Mouse (Mus musculus) liver, postnatal 0 days (tissue): ENCODE data around the gene Smad9. TPM values are rescaled to one million over a fixed set of nuclear protein-coding genes. Genes with fewer than 3 reads are reported as not detected.
"Not testable (repeated sequence)": the region's sequence is repeated elsewhere in the genome, so short reads cannot be mapped to it uniquely, and the experiment has no call there.

Experiments used
- ATAC-seq: fragments of 200-750 bp; cut with Nextera tagmentation; 2 replicates; pipeline ENCODE4 v1.8.0; 2017; ENCODE audit warnings: mild to moderate bottlenecking, moderate library complexity
- DNase-seq: peaks from one replicate; pipeline ENCODE4 v3.0.0-alpha.2; 2016
- H3K27ac ChIP-seq: fragments of 300-500 bp; sonication (generic); 2 replicates; pipeline ENCODE4 v1.5.1; 2014; ENCODE audit warnings: antibody characterized with exemption, moderate library complexity, mild to moderate bottlenecking, low read depth
- H3K27me3 ChIP-seq: fragments of 300-500 bp; sonication (generic); 2 replicates; pipeline ENCODE4 v1.6.1; 2014; ENCODE audit warnings: low read length, control low read depth, mixed read lengths; ENCODE audit not compliant: insufficient read depth
- H3K36me3 ChIP-seq: fragments of 300-500 bp; sonication (generic); replicated peaks from 2 replicates; pipeline ENCODE4 v1.6.1; 2014; ENCODE audit warnings: mild to moderate bottlenecking, control low read depth, low read length, moderate library complexity, mixed read lengths; ENCODE audit not compliant: insufficient read depth
- H3K4me1 ChIP-seq: fragments of 300-500 bp; sonication (generic); 2 replicates; pipeline ENCODE4 v1.6.1; 2014; ENCODE audit warnings: antibody characterized with exemption, mild to moderate bottlenecking, control low read depth; ENCODE audit not compliant: insufficient read depth
- H3K4me2 ChIP-seq: fragments of 300-500 bp; sonication (generic); 2 replicates; pipeline ENCODE4 v1.6.1; 2014; ENCODE audit warnings: low read depth, mild to moderate bottlenecking, low read length, moderate library complexity, mixed read lengths
- H3K4me3 ChIP-seq: fragments of 300-500 bp; sonication (generic); 2 replicates; pipeline ENCODE4 v1.5.1; 2014; ENCODE audit warnings: low read depth, low read length
- H3K9ac ChIP-seq: fragments of 300-500 bp; sonication (generic); replicated peaks from 2 replicates; pipeline ENCODE4 v1.6.1; 2014; ENCODE audit warnings: mild to moderate bottlenecking, moderate library complexity
- H3K9me3 ChIP-seq: fragments of 300-500 bp; sonication (generic); 2 replicates; pipeline ENCODE4 v1.6.1; 2016; ENCODE audit warnings: mild to moderate bottlenecking, control low read depth, low read length, mixed read lengths
- CTCF ChIP-seq: sonication (generic); IDR thresholded peaks from 2 replicates; pipeline ENCODE4 v1.5.1; 2016; ENCODE audit warnings: antibody characterized with exemption, low read depth
- EP300 ChIP-seq: IDR thresholded peaks from 2 replicates; pipeline ENCODE4 v1.6.1; 2016; ENCODE audit warnings: antibody characterized with exemption, low read depth, mild to moderate bottlenecking
- WGBS: fragments of 180-500 bp; shearing (Covaris S2); extraction: QIAGEN DNeasy Blood & Tissue Kit; methylation state at CpG from one replicate; pipeline ENCODE4 v1.1.7; 2014; ENCODE audit not compliant: insufficient replicate concordance; 5-methylcytosine and 5-hydroxymethylcytosine counted together
- polyA plus RNA-seq: library from polyadenylated mRNA; unstranded; fragments of >200 nt; fragmentation: Nextera tagmentation; extraction: Ambion mirVana; gene quantifications from 2 replicates; pipeline ENCODE4 v1.2.1, GENCODE M21; 2015

Gene Smad9
- polyA plus RNA-seq, 1 experiment from 2014 or later = 1.4 TPM

DNA sequence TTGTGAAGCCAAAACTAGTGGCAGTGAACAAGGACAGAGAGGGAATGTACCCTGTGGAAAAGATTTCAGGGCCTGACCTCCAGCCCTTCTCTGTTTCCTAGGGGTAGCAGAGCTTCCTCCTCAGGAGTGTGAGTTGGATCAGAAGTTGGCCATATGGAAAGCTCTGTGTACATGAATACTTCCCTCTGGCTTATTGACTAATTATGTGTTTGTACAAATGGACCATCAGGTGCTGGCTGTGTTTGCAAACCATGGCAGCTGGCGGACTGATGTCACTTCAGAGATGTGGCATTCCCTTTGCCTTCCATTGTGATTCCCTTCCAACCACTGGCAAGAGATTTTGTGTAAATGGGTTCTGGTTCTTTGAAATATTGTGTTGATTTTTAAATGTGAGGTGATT lies 5.9 kb downstream of the Smad9 start:
- Histone ChIP-seq H3K27me3 (peaks cover under 1% of the 10 kb centered on the region; the same call in 1 of the 2 replicates), H3K27ac (peak overlapping the region; percentile 88), H3K4me3 (no peak overlapping the region), H3K4me2 (no peak overlapping the region), H3K36me3 (no peaks in the 10 kb centered on the region), H3K4me1 (peaks cover 3% of the 10 kb centered on the region; the same call in 1 of the 2 replicates), H3K9ac (no peak overlapping the region), H3K9me3 (no peaks in the 10 kb centered on the region)
- peak; percentile 61 for ATAC-seq
- DNase-seq = no peak
- WGBS = 67% methylated on average over 1 of the region's 1 CpGs
- TF ChIP-seq CTCF = no peak
- no peak for TF ChIP-seq EP300

DNA sequence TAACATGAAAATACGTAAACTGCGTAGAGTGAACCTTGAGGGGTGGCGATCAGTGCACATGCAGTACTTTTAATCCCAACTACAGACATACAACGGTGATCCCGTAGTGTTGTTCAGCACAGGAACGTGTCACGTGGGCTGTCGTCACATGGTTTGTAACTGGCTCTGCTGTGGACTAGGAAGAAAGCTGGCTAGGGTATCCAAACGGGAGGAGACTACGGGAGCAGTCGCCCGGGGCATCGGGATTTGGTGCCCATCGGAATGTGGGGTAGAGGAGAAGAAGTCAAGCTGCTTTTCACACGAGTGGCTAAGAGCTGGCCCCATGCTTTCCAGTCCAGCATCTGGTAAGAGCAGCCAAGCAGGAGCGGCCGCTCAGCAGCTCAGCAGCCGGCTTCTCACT lies 9.0 kb downstream of the Smad9 start:
- Histone ChIP-seq H3K27ac (no peak overlapping the region), H3K9ac (no peak overlapping the region), H3K4me1 (no peaks in the 10 kb centered on the region), H3K4me3 (no peak overlapping the region), H3K4me2 (no peak overlapping the region), H3K27me3 (no peaks in the 10 kb centered on the region), H3K36me3 (no peaks in the 10 kb centered on the region), H3K9me3 (no peaks in the 10 kb centered on the region)
- WGBS = 83% methylated on average over 18 of the region's 18 CpGs
- TF ChIP-seq CTCF = no peak
- TF ChIP-seq EP300 = no peak
- DNase-seq (no peak), ATAC-seq (no peak)

DNA sequence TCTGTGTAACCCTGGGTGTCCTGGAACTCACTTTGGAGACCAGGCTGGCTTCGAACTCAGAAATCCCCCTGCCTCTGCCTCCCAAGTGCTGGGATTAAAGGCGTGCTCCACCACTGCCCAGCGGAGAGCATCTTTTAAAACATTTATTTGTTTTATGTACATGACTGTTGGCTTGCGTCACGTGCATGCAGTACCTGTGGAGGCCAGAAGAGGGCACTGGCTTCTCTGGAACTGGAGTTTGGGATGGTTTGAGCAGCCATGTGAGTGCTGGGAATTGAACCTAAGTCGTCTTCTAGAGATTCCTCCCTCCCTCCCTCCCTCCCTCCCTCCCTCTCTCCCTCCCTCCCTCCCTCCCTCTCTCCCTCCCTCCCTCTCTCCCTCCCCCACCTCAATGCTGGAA lies 10.1 kb downstream of the Smad9 start:
- H3K9ac ChIP-seq, ATAC-seq, H3K27ac ChIP-seq, H3K36me3 ChIP-seq, DNase-seq, H3K27me3 ChIP-seq, H3K4me1 ChIP-seq, H3K4me3 ChIP-seq, H3K4me2 ChIP-seq, H3K9me3 ChIP-seq: not testable (repeated sequence)
- WGBS = 83% methylated on average over 6 of the region's 6 CpGs
- peak; percentile 43 for TF ChIP-seq CTCF

DNA sequence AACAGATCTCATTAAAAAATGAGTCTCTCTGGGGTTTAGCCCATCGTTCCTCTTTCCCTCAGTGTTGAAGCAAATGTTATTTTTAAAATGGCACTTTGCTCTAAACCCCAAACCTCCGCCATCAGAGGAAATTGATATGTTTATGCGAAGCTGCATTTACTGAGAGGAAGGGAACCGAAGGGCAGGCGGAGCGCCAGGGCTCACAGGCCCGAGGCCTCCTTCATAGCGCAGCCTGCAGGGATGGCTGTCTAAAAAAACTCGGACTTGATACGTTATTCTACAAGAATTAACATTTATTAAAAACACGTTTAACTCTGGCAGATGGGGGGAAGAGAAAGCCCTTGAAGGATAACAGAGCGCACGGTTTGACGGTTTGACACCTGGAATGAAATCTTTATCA lies 10.7 kb downstream of the Smad9 start:
- Histone ChIP-seq H3K27ac (no peak overlapping the region), H3K9me3 (no peaks in the 10 kb centered on the region), H3K9ac (no peak overlapping the region), H3K4me3 (no peak overlapping the region), H3K27me3 (no peaks in the 10 kb centered on the region), H3K36me3 (no peaks in the 10 kb centered on the region), H3K4me2 (no peak overlapping the region), H3K4me1 (peaks cover 3% of the 10 kb centered on the region; the same call in 1 of the 2 replicates)
- ATAC-seq (no peak), DNase-seq (no peak)
- TF ChIP-seq EP300 (no peak), CTCF (no peak)
- 74% methylated on average over 14 of the region's 14 CpGs for WGBS

DNA sequence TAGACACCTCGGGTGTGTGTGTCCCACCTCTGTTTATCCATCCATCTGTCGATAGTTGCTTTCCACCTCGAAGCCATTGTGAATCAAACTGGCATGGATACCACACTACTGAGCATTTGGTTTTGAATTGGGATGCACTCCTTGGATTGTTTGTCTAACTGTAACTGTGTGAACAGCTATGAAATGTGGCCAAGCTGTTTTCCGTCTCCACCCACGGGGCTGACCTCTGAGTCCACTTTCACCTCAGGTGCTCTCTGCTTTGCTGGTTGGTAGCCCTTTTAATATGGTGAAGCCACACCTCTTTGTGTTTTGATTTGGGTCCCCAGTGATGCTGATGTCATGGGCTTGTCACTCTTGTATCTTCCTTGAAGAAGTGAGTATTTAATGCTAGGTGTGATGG lies 11.4 kb downstream of the Smad9 start:
- H3K36me3 ChIP-seq = no peaks in the 10 kb centered on the region
- H3K4me2 ChIP-seq = no peak overlapping the region
- peaks cover 3% of the 10 kb centered on the region; the same call in 1 of the 2 replicates for H3K4me1 ChIP-seq
- DNase-seq = no peak
- ATAC-seq = no peak
- H3K27me3 ChIP-seq = no peaks in the 10 kb centered on the region
- 77% methylated on average over 5 of the region's 5 CpGs for WGBS
- H3K27ac ChIP-seq = no peak overlapping the region
- H3K9ac ChIP-seq = no peak overlapping the region
- TF ChIP-seq CTCF (no peak), EP300 (no peak)
- no peak overlapping the region for H3K4me3 ChIP-seq
- no peaks in the 10 kb centered on the region for H3K9me3 ChIP-seq

DNA sequence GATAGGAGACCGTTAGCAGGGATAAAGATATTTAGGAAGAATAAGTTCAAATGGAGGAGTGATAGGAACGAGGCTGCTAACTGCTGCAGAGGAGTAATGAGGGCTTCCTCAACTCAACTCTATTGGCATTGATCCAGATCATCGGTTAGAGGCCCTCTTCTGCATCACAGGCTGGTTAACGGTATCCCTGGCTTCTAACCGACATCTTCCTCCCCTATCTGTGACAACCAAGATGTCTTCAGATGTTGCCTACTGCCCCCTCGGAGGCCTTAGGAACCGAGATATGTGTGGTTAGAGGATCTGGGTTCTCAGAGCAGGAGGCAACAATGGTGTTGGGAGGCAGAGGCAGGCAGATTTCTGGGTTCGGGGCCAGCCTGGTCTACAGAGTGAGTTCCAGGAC lies 13.2 kb downstream of the Smad9 start:
- no peaks in the 10 kb centered on the region for H3K36me3 ChIP-seq
- H3K9ac ChIP-seq = no peak overlapping the region
- H3K4me3 ChIP-seq = no peak overlapping the region
- no peak overlapping the region for H3K4me2 ChIP-seq
- ATAC-seq (no peak), DNase-seq (no peak)
- no peak overlapping the region for H3K27ac ChIP-seq
- peaks cover under 1% of the 10 kb centered on the region; the same call in 1 of the 2 replicates for H3K9me3 ChIP-seq
- H3K4me1 ChIP-seq = peaks cover 3% of the 10 kb centered on the region; the same call in 1 of the 2 replicates
- no peaks in the 10 kb centered on the region for H3K27me3 ChIP-seq
- TF ChIP-seq CTCF = no peak
- TF ChIP-seq EP300 = no peak
- 66% methylated on average over 8 of the region's 8 CpGs for WGBS
